Mouse (Mus musculus) hindbrain, embryonic 14.5 days (tissue): ENCODE results near the gene Cep128. TPM values are rescaled to one million over a fixed set of nuclear protein-coding genes. Genes with fewer than 3 reads are reported as not detected.

Experiments
- ATAC-seq: fragments of 200-750 bp; cut with Nextera tagmentation; 2 replicates; pipeline ENCODE4 v1.8.0; 2017; ENCODE audit warnings: moderate number of reproducible peaks, mild to moderate bottlenecking, moderate TSS enrichment, moderate library complexity; ENCODE audit not compliant: low FRiP score
- DNase-seq: peaks from one replicate; pipeline ENCODE4 v3.0.0-alpha.2; 2015; ENCODE audit warnings: low spot score
- H3K27ac ChIP-seq: fragments of 300-500 bp; sonication (generic); 2 replicates; pipeline ENCODE4 v1.5.1; 2014; ENCODE audit warnings: mild to moderate bottlenecking, moderate library complexity
- H3K27me3 ChIP-seq: fragments of 300-500 bp; sonication (generic); 2 replicates; pipeline ENCODE4 v1.6.1; 2014; ENCODE audit warnings: mild to moderate bottlenecking, low read length, mixed read lengths; ENCODE audit not compliant: control insufficient read depth, insufficient read depth
- H3K36me3 ChIP-seq: fragments of 300-500 bp; sonication (generic); replicated peaks from 2 replicates; pipeline ENCODE4 v1.6.1; 2014; ENCODE audit not compliant: control insufficient read depth, insufficient read depth
- H3K4me1 ChIP-seq: fragments of 300-500 bp; sonication (generic); replicated peaks from 2 replicates; pipeline ENCODE4 v1.6.1; 2014; ENCODE audit warnings: antibody characterized with exemption, low read length, mixed read lengths; ENCODE audit not compliant: control insufficient read depth, insufficient read depth
- H3K4me2 ChIP-seq: fragments of 300-500 bp; sonication (generic); replicated peaks from 2 replicates; pipeline ENCODE4 v1.6.1; 2014; ENCODE audit warnings: mild to moderate bottlenecking, moderate library complexity
- H3K4me3 ChIP-seq: fragments of 300-500 bp; sonication (generic); replicated peaks from 2 replicates; pipeline ENCODE4 v1.5.1; 2014; ENCODE audit warnings: mild to moderate bottlenecking, low read length
- H3K9ac ChIP-seq: fragments of 300-500 bp; sonication (generic); 2 replicates; pipeline ENCODE4 v1.6.1; 2014
- H3K9me3 ChIP-seq: fragments of 300-500 bp; sonication (generic); 2 replicates; pipeline ENCODE4 v1.6.1; 2016; ENCODE audit warnings: low read length; ENCODE audit not compliant: control insufficient read depth
- WGBS: fragments of 180-500 bp; shearing (Covaris S2); extraction: QIAGEN DNeasy Blood & Tissue Kit; methylation state at CpG from one replicate; pipeline ENCODE4 v1.1.7; 2014; 5-methylcytosine and 5-hydroxymethylcytosine counted together
- polyA plus RNA-seq: library from polyadenylated mRNA; unstranded; fragments of >200 nt; fragmentation: Nextera tagmentation; extraction: Ambion mirVana; gene quantifications from 2 replicates; pipeline ENCODE4 v1.2.1, GENCODE M21; 2014

Cep128 gene
- polyA plus RNA-seq, 1 experiment from 2014 or later: 4.0 TPM

- DNase-seq: no peak
- no peak overlapping the region for H3K4me2 ChIP-seq
- no peaks in the 10 kb centered on the region for H3K36me3 ChIP-seq
- H3K9me3 ChIP-seq: no peaks in the 10 kb centered on the region
- H3K4me1 ChIP-seq: no peaks in the 10 kb centered on the region
- no peak overlapping the region for H3K9ac ChIP-seq
- WGBS: 90% methylated on average over 7 of the region's 7 CpGs
- no peaks in the 10 kb centered on the region for H3K27me3 ChIP-seq
- H3K4me3 ChIP-seq: no peak overlapping the region
- no peak overlapping the region for H3K27ac ChIP-seq
- no peak for ATAC-seq
These were observed 69.2 kb downstream of the Cep128 start for GRCm38 (mm10) chr12:91315026-91315425.

- DNase-seq (peak; percentile 86), ATAC-seq (peak; percentile 66)
- WGBS: 59% methylated on average over 10 of the region's 10 CpGs
These were observed 70.1 kb downstream of the Cep128 start for GRCm38 (mm10) chr12:91313974-91314587.

GRCm38 (mm10) chr12:91312591-91312990 lies 71.6 kb downstream of the Cep128 start:
- Histone ChIP-seq H3K9me3 (no peaks in the 10 kb centered on the region), H3K4me1 (no peaks in the 10 kb centered on the region), H3K36me3 (no peaks in the 10 kb centered on the region), H3K9ac (no peak overlapping the region), H3K4me3 (no peak overlapping the region), H3K4me2 (no peak overlapping the region), H3K27me3 (no peaks in the 10 kb centered on the region), H3K27ac (no peak overlapping the region)
- no peak for DNase-seq
- 89% methylated on average over 4 of the region's 4 CpGs for WGBS
- no peak for ATAC-seq

More at GRCm38 (mm10) chr12:91313974-91314587, 70.1 kb downstream of the Cep128 start:
- no peak overlapping the region for H3K9ac ChIP-seq
- H3K9me3 ChIP-seq: no peaks in the 10 kb centered on the region
- no peaks in the 10 kb centered on the region for H3K36me3 ChIP-seq
- no peak overlapping the region for H3K27ac ChIP-seq
- no peak overlapping the region for H3K4me2 ChIP-seq
- no peaks in the 10 kb centered on the region for H3K27me3 ChIP-seq
- H3K4me1 ChIP-seq: no peaks in the 10 kb centered on the region
- no peak overlapping the region for H3K4me3 ChIP-seq

- WGBS: 96% methylated on average over 3 of the region's 3 CpGs
- DNase-seq: no peak
- no peak for ATAC-seq
- Histone ChIP-seq H3K4me3 (no peak overlapping the region), H3K9me3 (no peaks in the 10 kb centered on the region), H3K36me3 (no peaks in the 10 kb centered on the region), H3K9ac (no peak overlapping the region), H3K27me3 (no peaks in the 10 kb centered on the region), H3K27ac (no peak overlapping the region), H3K4me2 (no peak overlapping the region), H3K4me1 (no peaks in the 10 kb centered on the region)
These were observed 76.5 kb downstream of the Cep128 start for GRCm38 (mm10) chr12:91307733-91308132.

GRCm38 (mm10) chr12:91305769-91306168 lies 78.4 kb downstream of the Cep128 start:
- no peaks in the 10 kb centered on the region for H3K4me1 ChIP-seq
- DNase-seq: no peak
- H3K9ac ChIP-seq: no peak overlapping the region
- no peak overlapping the region for H3K4me3 ChIP-seq
- 84% methylated on average over 7 of the region's 7 CpGs for WGBS
- H3K4me2 ChIP-seq: no peak overlapping the region
- no peaks in the 10 kb centered on the region for H3K27me3 ChIP-seq
- H3K27ac ChIP-seq: no peak overlapping the region
- no peak for ATAC-seq
- no peaks in the 10 kb centered on the region for H3K9me3 ChIP-seq
- no peaks in the 10 kb centered on the region for H3K36me3 ChIP-seq

- Histone ChIP-seq H3K27me3 (no peaks in the 10 kb centered on the region), H3K36me3 (no peaks in the 10 kb centered on the region), H3K4me3 (no peak overlapping the region), H3K27ac (no peak overlapping the region), H3K4me2 (no peak overlapping the region), H3K9me3 (no peaks in the 10 kb centered on the region), H3K4me1 (no peaks in the 10 kb centered on the region), H3K9ac (no peak overlapping the region)
- no peak for DNase-seq
- no peak for ATAC-seq
- WGBS: 72% methylated on average over 5 of the region's 5 CpGs
These were observed 79.2 kb downstream of the Cep128 start for GRCm38 (mm10) chr12:91305038-91305437.

GRCm38 (mm10) chr12:91298700-91299099 lies 85.5 kb downstream of the Cep128 start:
- WGBS: 99% methylated on average over 6 of the region's 6 CpGs
- no peak overlapping the region for H3K4me2 ChIP-seq
- ATAC-seq (no peak), DNase-seq (no peak)
- no peak overlapping the region for H3K4me3 ChIP-seq
- H3K27me3 ChIP-seq: no peaks in the 10 kb centered on the region
- H3K36me3 ChIP-seq: no peaks in the 10 kb centered on the region
- H3K9me3 ChIP-seq: no peaks in the 10 kb centered on the region; the same call in 1 of the 2 replicates
- H3K9ac ChIP-seq: no peak overlapping the region
- H3K27ac ChIP-seq: no peak overlapping the region
- no peaks in the 10 kb centered on the region for H3K4me1 ChIP-seq

GRCm38 (mm10) chr12:91295870-91296269 lies 88.3 kb downstream of the Cep128 start:
- no peak for ATAC-seq
- peak overlapping the region; percentile 51 for H3K27ac ChIP-seq
- 62% methylated on average over 7 of the region's 7 CpGs for WGBS

GRCm38 (mm10) chr12:91295436-91295835 lies 88.8 kb downstream of the Cep128 start:
- Histone ChIP-seq H3K36me3 (no peaks in the 10 kb centered on the region), H3K9ac (no peak overlapping the region), H3K27me3 (no peaks in the 10 kb centered on the region), H3K4me1 (no peaks in the 10 kb centered on the region), H3K27ac (peak overlapping the region; percentile 51), H3K4me3 (no peak overlapping the region), H3K4me2 (no peak overlapping the region), H3K9me3 (no peaks in the 10 kb centered on the region; the same call in 1 of the 2 replicates)
- WGBS: 80% methylated on average over 3 of the region's 3 CpGs
- ATAC-seq: no peak
- no peak for DNase-seq

More at GRCm38 (mm10) chr12:91295870-91296269, 88.3 kb downstream of the Cep128 start:
- no peaks in the 10 kb centered on the region; the same call in 1 of the 2 replicates for H3K9me3 ChIP-seq
- H3K36me3 ChIP-seq: no peaks in the 10 kb centered on the region
- no peak for DNase-seq
- no peak overlapping the region for H3K9ac ChIP-seq
- H3K4me1 ChIP-seq: no peaks in the 10 kb centered on the region
- H3K4me3 ChIP-seq: no peak overlapping the region
- no peaks in the 10 kb centered on the region for H3K27me3 ChIP-seq
- H3K4me2 ChIP-seq: no peak overlapping the region; the same call in 1 of the 2 replicates

- Histone ChIP-seq H3K4me2 (no peak overlapping the region), H3K4me1 (no peaks in the 10 kb centered on the region), H3K9ac (no peak overlapping the region), H3K36me3 (no peaks in the 10 kb centered on the region), H3K27me3 (no peaks in the 10 kb centered on the region), H3K4me3 (no peak overlapping the region), H3K9me3 (no peaks in the 10 kb centered on the region), H3K27ac (no peak overlapping the region)
- 92% methylated on average over 2 of the region's 2 CpGs for WGBS
- no peak for DNase-seq
- no peak for ATAC-seq
These were observed 110.3 kb downstream of the Cep128 start for GRCm38 (mm10) chr12:91273936-91274335.
